Mouse (Mus musculus): ENCODE measurements at regions not wholly inside any gene's neighbourhood (a gene's known extent, or its start where the extent isn't known, plus 50 kb on each side); places are given as distances from the start of the nearest gene placed in this dataset.

DNA sequence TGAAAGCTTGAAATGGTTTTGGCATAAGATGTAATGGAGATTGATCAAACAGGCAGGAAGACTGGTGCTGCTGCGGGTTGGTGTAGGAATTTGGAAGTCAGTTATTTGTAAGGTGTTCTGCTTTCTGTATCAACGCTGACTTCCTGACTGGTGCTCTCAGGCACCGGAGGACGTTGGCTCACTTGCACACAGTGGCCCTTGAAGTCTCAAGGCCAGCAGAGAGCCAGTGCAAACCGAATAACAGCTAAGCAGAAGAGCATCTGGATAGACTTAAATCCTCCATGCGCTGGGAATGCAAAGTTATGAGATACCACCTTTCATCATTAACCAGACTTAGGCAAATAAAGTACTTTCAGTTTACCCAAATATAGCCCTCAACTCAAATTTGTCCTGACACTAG, 388.2 kb downstream of the Adamts20 start:
- TF ChIP-seq POLR2A (IDR thresholded peaks at IDR 0.05; ENCODE audit: control insufficient read depth, extremely low read depth, insufficient read depth, low read length, poor library complexity) (no peak), CTCF (IDR thresholded peaks at IDR 0.05; ENCODE audit: borderline replicate concordance, control insufficient read depth, extremely low read depth, insufficient read depth, low read length, poor library complexity) (no peak)
- H3K36me3 ChIP-seq (ENCODE audit: control insufficient read depth, insufficient read depth, low read length), result no peaks in the 10 kb centered on the region
- no peaks in the 10 kb centered on the region for H3K27me3 ChIP-seq (ENCODE audit: control insufficient read depth, insufficient read depth, low read length)
- 64% methylated on average over 6 of the region's 6 CpGs for WGBS
- 0 out of 2 replicates have a peak, but pooled peaks cover 2% of the 10 kb centered on the region for H3K4me1 ChIP-seq (replicated peaks; ENCODE audit: control insufficient read depth, insufficient read depth, low read length)
- DNase-seq, result no peak
- no peak overlapping the region for H3K4me3 ChIP-seq (ENCODE audit: control insufficient read depth, insufficient read depth, low read length)
- H3K27ac ChIP-seq (ENCODE audit: control insufficient read depth, insufficient read depth, low read length), result no peak overlapping the region

- H3K36me3 ChIP-seq (ENCODE audit: control insufficient read depth, insufficient read depth, low read length), result no peaks in the 10 kb centered on the region
- no peak for DNase-seq
- no peaks in the 10 kb centered on the region for H3K27me3 ChIP-seq (ENCODE audit: control insufficient read depth, insufficient read depth, low read length)
- no peak overlapping the region for H3K27ac ChIP-seq (ENCODE audit: control insufficient read depth, insufficient read depth, low read length)
- no peak overlapping the region for H3K4me3 ChIP-seq (ENCODE audit: control insufficient read depth, insufficient read depth, low read length)
- H3K4me1 ChIP-seq (replicated peaks; ENCODE audit: control insufficient read depth, insufficient read depth, low read length), result 0 out of 2 replicates have a peak, but pooled peaks cover 2% of the 10 kb centered on the region
- TF ChIP-seq CTCF (IDR thresholded peaks at IDR 0.05; ENCODE audit: borderline replicate concordance, control insufficient read depth, extremely low read depth, insufficient read depth, low read length, poor library complexity) (no peak), POLR2A (IDR thresholded peaks at IDR 0.05; ENCODE audit: control insufficient read depth, extremely low read depth, insufficient read depth, low read length, poor library complexity) (no peak)
- 77% methylated on average over 7 of the region's 7 CpGs for WGBS
Observed at GRCm38 (mm10) chr15:94074161-94074950, 390.9 kb downstream of the Adamts20 start.

GRCm38 (mm10) chr15:94067721-94068120, 397.5 kb downstream of the Adamts20 start:
- Histone ChIP-seq H3K27me3 (ENCODE audit: control insufficient read depth, insufficient read depth, low read length) (no peaks in the 10 kb centered on the region), H3K27ac (ENCODE audit: control insufficient read depth, insufficient read depth, low read length) (no peak overlapping the region), H3K4me1 (replicated peaks; ENCODE audit: control insufficient read depth, insufficient read depth, low read length) (no peaks in the 10 kb centered on the region), H3K36me3 (ENCODE audit: control insufficient read depth, insufficient read depth, low read length) (no peaks in the 10 kb centered on the region), H3K4me3 (ENCODE audit: control insufficient read depth, insufficient read depth, low read length) (no peak overlapping the region)
- TF ChIP-seq POLR2A (IDR thresholded peaks at IDR 0.05; ENCODE audit: control insufficient read depth, extremely low read depth, insufficient read depth, low read length, poor library complexity) (no peak), CTCF (IDR thresholded peaks at IDR 0.05; ENCODE audit: borderline replicate concordance, control insufficient read depth, extremely low read depth, insufficient read depth, low read length, poor library complexity) (no peak)
- WGBS, result 94% methylated on average over 3 of the region's 3 CpGs
- DNase-seq, result no peak

- 86% methylated on average over 5 of the region's 5 CpGs for WGBS
Observed at GRCm38 (mm10) chr15:94049638-94050273, 415.5 kb downstream of the Adamts20 start.

GRCm38 (mm10) chr15:94046186-94046585, 419.0 kb downstream of the Adamts20 start:
- no peak for DNase-seq
- Histone ChIP-seq H3K36me3 (ENCODE audit: control insufficient read depth, insufficient read depth, low read length) (no peaks in the 10 kb centered on the region), H3K27me3 (ENCODE audit: control insufficient read depth, insufficient read depth, low read length) (no peaks in the 10 kb centered on the region), H3K4me3 (ENCODE audit: control insufficient read depth, insufficient read depth, low read length) (no peak overlapping the region), H3K27ac (ENCODE audit: control insufficient read depth, insufficient read depth, low read length) (no peak overlapping the region), H3K4me1 (replicated peaks; ENCODE audit: control insufficient read depth, insufficient read depth, low read length) (no peaks in the 10 kb centered on the region)
- no peak for TF ChIP-seq CTCF (IDR thresholded peaks at IDR 0.05; ENCODE audit: borderline replicate concordance, control insufficient read depth, extremely low read depth, insufficient read depth, low read length, poor library complexity)
- no peak for TF ChIP-seq POLR2A (IDR thresholded peaks at IDR 0.05; ENCODE audit: control insufficient read depth, extremely low read depth, insufficient read depth, low read length, poor library complexity)
- WGBS, result 97% methylated on average over 6 of the region's 6 CpGs

More at GRCm38 (mm10) chr15:94049638-94050273, 415.5 kb downstream of the Adamts20 start:
- no peaks in the 10 kb centered on the region for H3K36me3 ChIP-seq (ENCODE audit: control insufficient read depth, insufficient read depth, low read length)
- no peaks in the 10 kb centered on the region for H3K4me1 ChIP-seq (replicated peaks; ENCODE audit: control insufficient read depth, insufficient read depth, low read length)
- H3K4me3 ChIP-seq (ENCODE audit: control insufficient read depth, insufficient read depth, low read length), result no peak overlapping the region
- H3K27me3 ChIP-seq (ENCODE audit: control insufficient read depth, insufficient read depth, low read length), result no peaks in the 10 kb centered on the region
- DNase-seq, result no peak
- no peak overlapping the region for H3K27ac ChIP-seq (ENCODE audit: control insufficient read depth, insufficient read depth, low read length)
- TF ChIP-seq POLR2A (IDR thresholded peaks at IDR 0.05; ENCODE audit: control insufficient read depth, extremely low read depth, insufficient read depth, low read length, poor library complexity) (no peak), CTCF (IDR thresholded peaks at IDR 0.05; ENCODE audit: borderline replicate concordance, control insufficient read depth, extremely low read depth, insufficient read depth, low read length, poor library complexity) (no peak)

- Histone ChIP-seq H3K36me3 (ENCODE audit: control insufficient read depth, insufficient read depth, low read length) (no peaks in the 10 kb centered on the region), H3K4me1 (replicated peaks; ENCODE audit: control insufficient read depth, insufficient read depth, low read length) (no peaks in the 10 kb centered on the region), H3K27ac (ENCODE audit: control insufficient read depth, insufficient read depth, low read length) (no peak overlapping the region), H3K27me3 (ENCODE audit: control insufficient read depth, insufficient read depth, low read length) (no peaks in the 10 kb centered on the region), H3K4me3 (ENCODE audit: control insufficient read depth, insufficient read depth, low read length) (no peak overlapping the region)
- WGBS, result 87% methylated on average over 18 of the region's 18 CpGs
- TF ChIP-seq CTCF (IDR thresholded peaks at IDR 0.05; ENCODE audit: borderline replicate concordance, control insufficient read depth, extremely low read depth, insufficient read depth, low read length, poor library complexity), result no peak
- TF ChIP-seq POLR2A (IDR thresholded peaks at IDR 0.05; ENCODE audit: control insufficient read depth, extremely low read depth, insufficient read depth, low read length, poor library complexity), result no peak
- DNase-seq, result no peak
Observed at GRCm38 (mm10) chr15:94045131-94045756, 420.0 kb downstream of the Adamts20 start.
